Mouse (Mus musculus) ES-E14 (cell line): ENCODE measurements around the gene Iqschfp.

ENCODE experiments used
- CHD2 ChIP-seq: IDR thresholded peaks from 2 replicates; pipeline ENCODE4 v1.6.1; 2014; ENCODE audit warnings: mild to moderate bottlenecking, low read depth, low read length, inconsistent platforms
- HCFC1 ChIP-seq: IDR thresholded peaks from 2 replicates; pipeline ENCODE4 v1.6.1; 2012; ENCODE audit warnings: low read length, inconsistent platforms, borderline replicate concordance; ENCODE audit not compliant: insufficient read depth
- ZC3H11A ChIP-seq: IDR thresholded peaks from 2 replicates; pipeline ENCODE4 v1.6.1; 2012; ENCODE audit warnings: low read depth, mild to moderate bottlenecking, inconsistent platforms, low read length, borderline replicate concordance
- ZNF384 ChIP-seq: IDR thresholded peaks from 2 replicates; pipeline ENCODE4 v1.6.1; 2012; ENCODE audit warnings: low read depth, low read length, inconsistent platforms

DNA sequence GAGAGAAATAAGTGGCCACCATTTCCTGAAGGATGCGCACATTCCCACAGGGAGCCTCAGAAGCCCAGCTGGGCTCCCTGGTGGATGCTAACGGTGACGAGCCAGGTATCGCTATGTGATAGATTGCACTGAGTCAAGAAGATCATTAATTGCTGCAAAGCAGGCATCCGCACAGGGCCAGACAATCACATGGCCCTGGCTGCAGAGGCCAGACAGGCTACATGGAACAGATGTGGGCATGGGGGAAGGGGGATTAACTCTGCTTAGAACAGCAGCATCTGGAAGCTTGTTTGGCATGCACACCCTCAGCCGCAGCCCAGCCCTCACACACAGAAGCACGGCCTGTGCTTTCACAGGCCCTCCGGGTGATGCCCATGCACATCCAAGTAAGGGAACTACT, 698.4 kb downstream of the Iqschfp start:
- TF ChIP-seq ZNF384 (no peak), CHD2 (no peak), ZC3H11A (no peak), HCFC1 (no peak)
